Mouse (Mus musculus) liver, adult 2 months (tissue): ENCODE measurements at regions not wholly inside any gene's neighbourhood (a gene's known extent, or its start where the extent isn't known, plus 50 kb on each side); places are given as distances from the start of the nearest gene placed in this dataset.

Experiments used
- DNase-seq: peaks from one replicate; pipeline ENCODE4 v3.0.0-alpha.2; 2011; ENCODE audit warnings: low read depth, low spot score; ENCODE audit errors: extremely low read depth
- H3K27ac ChIP-seq: fragments of 200-500 bp; replicated peaks from 2 replicates; pipeline ENCODE4 v1.5.1; 2012; ENCODE audit warnings: low read depth, mild to moderate bottlenecking, control low read depth, inconsistent platforms, low read length; ENCODE audit not compliant: insufficient read depth
- H3K27me3 ChIP-seq: fragments of 200-500 bp; 2 replicates; pipeline ENCODE4 v1.6.1; 2012; ENCODE audit warnings: mild to moderate bottlenecking, moderate library complexity, low read length, inconsistent platforms; ENCODE audit not compliant: control insufficient read depth, insufficient read depth
- H3K36me3 ChIP-seq: fragments of 200-500 bp; 2 replicates; pipeline ENCODE4 v1.6.1; 2012; ENCODE audit warnings: low read length, inconsistent platforms; ENCODE audit not compliant: control insufficient read depth, insufficient read depth
- H3K4me1 ChIP-seq: fragments of 200-500 bp; 2 replicates; pipeline ENCODE4 v1.6.1; 2011; ENCODE audit warnings: low read length; ENCODE audit not compliant: control insufficient read depth, insufficient read depth
- H3K4me3 ChIP-seq: fragments of 200-500 bp; 2 replicates; pipeline ENCODE4 v1.5.1; 2011; ENCODE audit warnings: low read depth, mild to moderate bottlenecking, control low read depth, low read length, moderate library complexity; ENCODE audit not compliant: insufficient read depth
- H3K79me2 ChIP-seq: fragments of 200-500 bp; 2 replicates; pipeline ENCODE4 v1.6.1; 2012; ENCODE audit warnings: inconsistent platforms, mild to moderate bottlenecking, low read length, moderate library complexity; ENCODE audit not compliant: control insufficient read depth, insufficient read depth
- H3K9ac ChIP-seq: fragments of 200-500 bp; 2 replicates; pipeline ENCODE4 v1.6.1; 2012; ENCODE audit warnings: low read depth, mild to moderate bottlenecking, control low read depth, inconsistent platforms, low read length
- CTCF ChIP-seq: fragments of 200-500 bp; IDR thresholded peaks from 2 replicates; pipeline ENCODE4 v1.5.1; 2011; ENCODE audit warnings: low read depth, low read length, control low read depth
- POLR2A ChIP-seq: fragments of 200-500 bp; IDR thresholded peaks from 2 replicates; pipeline ENCODE4 v1.6.1; 2011; ENCODE audit warnings: low read length, control low read depth; ENCODE audit not compliant: insufficient read depth; ENCODE audit errors: extremely low read depth
- whole genome bisulfite sequencing: fragments of 180-500 bp; shearing (Covaris S2); methylation state at CpG from one replicate; pipeline ENCODE4 v1.1.7; 2018; 5-methylcytosine and 5-hydroxymethylcytosine counted together

DNA sequence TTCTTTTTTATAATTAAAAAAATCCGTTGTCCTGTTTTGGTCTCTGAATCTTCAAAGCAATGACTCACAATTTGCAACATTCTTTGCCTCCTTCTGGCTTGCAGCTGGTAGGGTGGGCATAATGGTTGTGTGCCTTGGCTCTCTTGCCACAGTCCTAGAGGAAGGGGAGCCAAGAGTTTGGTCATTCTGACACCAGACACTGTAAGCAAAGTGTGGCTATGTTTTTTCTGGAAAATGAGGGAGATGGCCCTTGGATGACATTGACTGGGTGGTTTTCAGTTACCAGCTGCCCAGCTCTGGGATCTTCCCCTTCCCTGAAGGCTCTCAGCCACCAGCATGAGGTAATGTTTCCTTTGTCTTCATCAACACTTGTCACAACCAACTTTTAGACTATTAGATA is 833.2 kb downstream of the Efnb2 start:
- H3K36me3 ChIP-seq, result no peaks in the 10 kb centered on the region
- no peak overlapping the region for H3K4me3 ChIP-seq
- DNase-seq, result no peak
- H3K27me3 ChIP-seq, result no peaks in the 10 kb centered on the region
- H3K79me2 ChIP-seq, result no peaks in the 10 kb centered on the region
- WGBS, result 70% methylated on average over 1 of the region's 1 CpGs
- no peak overlapping the region for H3K9ac ChIP-seq
- H3K27ac ChIP-seq, result no peak overlapping the region
- H3K4me1 ChIP-seq, result no peaks in the 10 kb centered on the region
- TF ChIP-seq POLR2A (no peak), CTCF (no peak)

- no peaks in the 10 kb centered on the region for H3K36me3 ChIP-seq
- 89% methylated on average over 1 of the region's 1 CpGs for WGBS
- DNase-seq, result no peak
- H3K9ac ChIP-seq, result no peak overlapping the region
- no peak overlapping the region for H3K27ac ChIP-seq
- no peaks in the 10 kb centered on the region for H3K4me1 ChIP-seq
- H3K4me3 ChIP-seq, result no peak overlapping the region
- no peaks in the 10 kb centered on the region for H3K27me3 ChIP-seq
- TF ChIP-seq CTCF, result no peak
- no peak for TF ChIP-seq POLR2A
- no peaks in the 10 kb centered on the region for H3K79me2 ChIP-seq
Measured at GRCm38 (mm10) chr8:7808395-7808794, 852.6 kb downstream of the Efnb2 start.

- no peak overlapping the region for H3K4me3 ChIP-seq
- H3K9ac ChIP-seq, result no peak overlapping the region
- TF ChIP-seq CTCF (no peak), POLR2A (no peak)
- H3K27me3 ChIP-seq, result no peaks in the 10 kb centered on the region
- WGBS, result 63% methylated on average over 3 of the region's 3 CpGs
- no peaks in the 10 kb centered on the region for H3K4me1 ChIP-seq
- H3K36me3 ChIP-seq, result no peaks in the 10 kb centered on the region
- H3K27ac ChIP-seq, result no peak overlapping the region
- DNase-seq, result no peak
- no peaks in the 10 kb centered on the region for H3K79me2 ChIP-seq
Measured at GRCm38 (mm10) chr8:7799221-7799620, 861.8 kb downstream of the Efnb2 start.

DNA sequence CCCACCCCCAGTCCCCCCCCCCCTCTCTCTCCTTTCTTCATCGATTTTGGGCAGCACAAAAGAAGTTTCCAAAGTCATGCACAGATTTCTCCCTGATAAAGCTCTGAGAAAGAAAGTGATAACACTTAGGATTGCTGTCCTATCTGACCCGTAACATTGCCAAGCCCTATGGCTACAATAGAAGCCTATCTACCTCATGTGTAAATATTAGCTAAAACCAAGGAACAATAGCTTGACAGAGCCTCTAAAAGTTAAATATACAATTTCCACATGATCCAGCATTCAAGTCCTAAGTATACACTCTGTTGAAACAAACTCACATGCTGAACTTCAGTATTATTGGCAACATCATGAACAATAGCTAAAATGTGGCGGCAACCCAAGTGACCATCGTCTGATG is 864.9 kb downstream of the Efnb2 start:
- no peak overlapping the region for H3K27ac ChIP-seq
- no peaks in the 10 kb centered on the region for H3K4me1 ChIP-seq
- H3K79me2 ChIP-seq, result no peaks in the 10 kb centered on the region
- no peak overlapping the region for H3K9ac ChIP-seq
- WGBS, result 62% methylated on average over 4 of the region's 4 CpGs
- DNase-seq, result no peak
- TF ChIP-seq CTCF, result no peak
- no peak for TF ChIP-seq POLR2A
- no peaks in the 10 kb centered on the region for H3K36me3 ChIP-seq
- no peaks in the 10 kb centered on the region for H3K27me3 ChIP-seq
- H3K4me3 ChIP-seq, result no peak overlapping the region

GRCm38 (mm10) chr8:7763820-7764219 is 897.2 kb downstream of the Efnb2 start:
- H3K36me3 ChIP-seq, result no peaks in the 10 kb centered on the region
- no peak overlapping the region for H3K27ac ChIP-seq
- H3K27me3 ChIP-seq, result no peaks in the 10 kb centered on the region
- H3K4me1 ChIP-seq, result no peaks in the 10 kb centered on the region
- WGBS, result 75% methylated on average over 3 of the region's 3 CpGs
- H3K79me2 ChIP-seq, result no peaks in the 10 kb centered on the region
- H3K9ac ChIP-seq, result no peak overlapping the region
- no peak overlapping the region for H3K4me3 ChIP-seq
- no peak for TF ChIP-seq CTCF
- TF ChIP-seq POLR2A, result no peak
- no peak for DNase-seq

GRCm38 (mm10) chr8:7760987-7761386 is 900.1 kb downstream of the Efnb2 start:
- Histone ChIP-seq H3K4me1 (no peaks in the 10 kb centered on the region), H3K4me3 (no peak overlapping the region), H3K27me3 (no peaks in the 10 kb centered on the region), H3K27ac (no peak overlapping the region), H3K36me3 (no peaks in the 10 kb centered on the region), H3K9ac (no peak overlapping the region), H3K79me2 (no peaks in the 10 kb centered on the region)
- TF ChIP-seq CTCF, result no peak
- DNase-seq, result no peak
- WGBS, result 76% methylated on average over 4 of the region's 4 CpGs
